Mouse (Mus musculus) midbrain, embryonic 12.5 days (tissue): Measurements from ENCODE around the gene Gcc1. TPM values are rescaled to one million over a fixed set of nuclear protein-coding genes. Genes with fewer than 3 reads are reported as not detected.
A peak's percentile ranks its signal among the peaks of the same experiment; 100 is the strongest.

Source experiments
- ATAC-seq: fragments of 200-750 bp; cut with Nextera tagmentation; 2 replicates; pipeline ENCODE4 v1.8.0; 2017; ENCODE audit warnings: low read depth, moderate TSS enrichment, moderate library complexity; ENCODE audit not compliant: low FRiP score
- H3K27ac ChIP-seq: fragments of 300-500 bp; sonication (generic); replicated peaks from 2 replicates; pipeline ENCODE4 v1.5.1; 2016; ENCODE audit warnings: mild to moderate bottlenecking
- H3K27me3 ChIP-seq: fragments of 300-500 bp; sonication (generic); 2 replicates; pipeline ENCODE4 v1.6.1; 2016; ENCODE audit warnings: mild to moderate bottlenecking
- H3K36me3 ChIP-seq: fragments of 300-500 bp; sonication (generic); 2 replicates; pipeline ENCODE4 v1.6.1; 2016
- H3K4me1 ChIP-seq: fragments of 300-500 bp; sonication (generic); 2 replicates; pipeline ENCODE4 v1.6.1; 2016
- H3K4me2 ChIP-seq: fragments of 300-500 bp; sonication (generic); replicated peaks from 2 replicates; pipeline ENCODE4 v1.6.1; 2016; ENCODE audit warnings: mild to moderate bottlenecking, moderate library complexity
- H3K4me3 ChIP-seq: fragments of 300-500 bp; sonication (generic); 2 replicates; pipeline ENCODE4 v1.5.1; 2016; ENCODE audit warnings: mild to moderate bottlenecking
- H3K9ac ChIP-seq: fragments of 300-500 bp; sonication (generic); replicated peaks from 2 replicates; pipeline ENCODE4 v1.6.1; 2016; ENCODE audit warnings: mild to moderate bottlenecking, moderate library complexity
- H3K9me3 ChIP-seq: fragments of 300-500 bp; sonication (generic); 2 replicates; pipeline ENCODE4 v1.6.1; 2016; ENCODE audit warnings: mild to moderate bottlenecking
- WGBS: fragments of 180-500 bp; shearing (Covaris S2); methylation state at CpG from one replicate; pipeline ENCODE4 v1.1.7; 2016; 5-methylcytosine and 5-hydroxymethylcytosine counted together
- polyA plus RNA-seq: library from polyadenylated mRNA; unstranded; fragments of >200 nt; fragmentation: Nextera tagmentation; extraction: Ambion mirVana; gene quantifications from 2 replicates; pipeline ENCODE4 v1.2.1, GENCODE M21; 2016

Gcc1 gene
- polyA plus RNA-seq, 1 experiment from 2014 or later: 16.1 TPM

DNA sequence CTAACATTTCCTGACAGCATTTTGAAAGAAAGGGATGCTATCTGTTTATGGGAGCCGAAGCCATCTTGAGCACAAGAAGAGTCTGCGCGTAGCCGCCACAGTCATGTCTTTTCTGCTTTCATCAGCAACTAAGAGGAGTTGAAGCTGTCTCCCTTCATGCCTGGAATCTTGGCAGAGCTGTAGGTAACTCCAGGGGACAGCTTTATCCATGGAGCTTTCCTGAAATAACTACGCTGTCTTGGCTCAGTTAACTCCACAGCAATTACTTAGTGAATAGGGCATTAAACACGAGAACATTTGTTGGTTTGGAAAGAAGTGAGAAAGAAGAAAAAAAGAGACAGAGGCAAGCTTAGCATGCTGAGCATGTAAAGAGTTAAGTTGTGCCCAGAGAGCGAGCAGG is 19.7 kb upstream of the Gcc1 start:
- no peak for ATAC-seq
- H3K27me3 ChIP-seq: peaks cover 35% of the 10 kb centered on the region
- H3K9ac ChIP-seq: no peak overlapping the region
- H3K4me1 ChIP-seq: no peaks in the 10 kb centered on the region
- no peak overlapping the region for H3K27ac ChIP-seq
- no peaks in the 10 kb centered on the region for H3K36me3 ChIP-seq
- no peak overlapping the region for H3K4me3 ChIP-seq
- H3K4me2 ChIP-seq: no peak overlapping the region
- 79% methylated on average over 7 of the region's 7 CpGs for WGBS
- H3K9me3 ChIP-seq: no peaks in the 10 kb centered on the region

DNA sequence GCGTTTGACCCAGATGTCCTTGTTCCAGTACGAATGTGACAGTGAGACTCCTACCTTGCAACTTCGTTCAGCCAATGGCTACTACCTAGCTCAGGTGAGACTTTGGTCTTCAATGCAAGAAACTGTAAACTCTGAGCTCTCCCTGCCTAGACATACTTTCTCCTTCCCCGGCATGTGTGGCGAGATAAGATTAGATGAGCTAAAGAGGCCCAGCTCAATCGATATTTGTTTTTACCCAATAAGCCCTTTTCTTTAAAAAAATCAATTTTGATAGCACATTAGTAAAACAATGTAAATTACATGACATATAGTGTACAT is 3.3 kb upstream of the Gcc1 start:
- WGBS: 84% methylated on average over 6 of the region's 6 CpGs
- 0 out of 2 replicates have a peak, but pooled peaks cover 6% of the 10 kb centered on the region for H3K36me3 ChIP-seq
- no peak overlapping the region for H3K9ac ChIP-seq
- no peak overlapping the region for H3K4me2 ChIP-seq
- H3K27me3 ChIP-seq: no peaks in the 10 kb centered on the region
- 0 out of 2 replicates have a peak, but pooled peaks cover 4% of the 10 kb centered on the region for H3K4me1 ChIP-seq
- no peaks in the 10 kb centered on the region for H3K9me3 ChIP-seq
- no peak overlapping the region for H3K4me3 ChIP-seq
- no peak for ATAC-seq
- no peak overlapping the region for H3K27ac ChIP-seq

DNA sequence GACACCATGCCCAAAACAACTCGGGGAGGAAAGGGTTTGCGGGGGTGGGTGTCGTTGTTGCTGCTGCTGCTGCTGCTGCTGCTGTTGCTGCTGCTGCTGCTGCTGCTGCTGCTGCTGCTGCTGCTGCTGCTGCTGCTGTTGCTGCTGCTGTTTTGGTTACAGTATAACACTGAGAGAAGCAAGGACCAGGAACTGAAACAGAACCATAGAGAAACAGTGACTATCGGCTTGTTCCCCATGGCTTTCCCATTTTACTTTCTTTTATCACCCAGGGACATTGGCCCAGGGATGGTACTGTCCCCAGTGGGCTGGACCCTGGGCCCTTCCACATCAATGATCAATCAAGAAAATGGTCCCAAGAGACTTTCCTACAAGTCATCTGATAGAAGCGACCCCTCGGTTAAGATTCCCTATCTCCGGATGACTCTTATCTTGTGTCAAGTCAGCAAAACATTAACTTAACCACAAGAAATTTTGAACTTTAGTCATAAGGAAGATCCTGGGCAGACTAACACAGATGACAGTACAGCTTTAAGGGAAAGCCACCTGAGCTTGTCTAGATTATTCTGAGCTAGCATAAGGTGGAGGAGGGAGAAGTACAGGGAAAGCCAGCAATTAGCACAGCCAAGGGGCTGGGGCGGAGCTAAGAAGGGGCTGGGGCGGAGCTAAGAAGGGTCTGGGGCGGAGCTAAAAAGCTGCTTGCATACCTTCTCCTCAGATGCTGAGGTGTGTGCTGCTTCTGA is 2.8 kb upstream of the Gcc1 start:
- Histone ChIP-seq H3K36me3 (peaks cover 10% of the 10 kb centered on the region), H3K4me1 (0 out of 2 replicates have a peak, but pooled peaks cover 4% of the 10 kb centered on the region), H3K4me2 (no peak overlapping the region), H3K9me3 (no peaks in the 10 kb centered on the region), H3K27ac (no peak overlapping the region), H3K9ac (no peak overlapping the region), H3K27me3 (no peaks in the 10 kb centered on the region), H3K4me3 (no peak overlapping the region)
- ATAC-seq: no peak
- 73% methylated on average over 10 of the region's 10 CpGs for WGBS

DNA sequence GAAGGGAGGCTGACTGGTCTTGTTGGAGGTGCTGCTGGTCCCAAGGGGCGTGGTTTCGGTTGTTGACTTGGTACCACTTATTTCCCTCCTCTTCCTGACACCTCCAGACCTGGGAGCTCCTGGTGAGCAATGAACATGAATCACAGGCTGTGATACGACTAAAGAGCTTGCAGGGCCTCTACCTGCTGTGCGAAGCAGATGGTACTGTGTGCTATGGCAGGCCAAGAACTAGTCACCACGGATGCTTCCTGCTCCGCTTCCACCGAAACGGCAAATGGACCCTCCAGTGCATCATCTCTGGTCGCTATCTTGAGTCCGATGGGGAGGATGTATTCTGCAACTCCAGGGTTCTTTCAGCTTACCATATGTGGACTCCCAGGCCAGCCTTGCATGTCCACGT is 1.7 kb upstream of the Gcc1 start:
- Histone ChIP-seq H3K4me1 (peaks cover 7% of the 10 kb centered on the region), H3K4me2 (no peak overlapping the region), H3K36me3 (peaks cover 17% of the 10 kb centered on the region), H3K9ac (no peak overlapping the region), H3K27ac (no peak overlapping the region), H3K9me3 (no peaks in the 10 kb centered on the region), H3K4me3 (no peak overlapping the region), H3K27me3 (no peaks in the 10 kb centered on the region)
- ATAC-seq: no peak
- 88% methylated on average over 11 of the region's 11 CpGs for WGBS

DNA sequence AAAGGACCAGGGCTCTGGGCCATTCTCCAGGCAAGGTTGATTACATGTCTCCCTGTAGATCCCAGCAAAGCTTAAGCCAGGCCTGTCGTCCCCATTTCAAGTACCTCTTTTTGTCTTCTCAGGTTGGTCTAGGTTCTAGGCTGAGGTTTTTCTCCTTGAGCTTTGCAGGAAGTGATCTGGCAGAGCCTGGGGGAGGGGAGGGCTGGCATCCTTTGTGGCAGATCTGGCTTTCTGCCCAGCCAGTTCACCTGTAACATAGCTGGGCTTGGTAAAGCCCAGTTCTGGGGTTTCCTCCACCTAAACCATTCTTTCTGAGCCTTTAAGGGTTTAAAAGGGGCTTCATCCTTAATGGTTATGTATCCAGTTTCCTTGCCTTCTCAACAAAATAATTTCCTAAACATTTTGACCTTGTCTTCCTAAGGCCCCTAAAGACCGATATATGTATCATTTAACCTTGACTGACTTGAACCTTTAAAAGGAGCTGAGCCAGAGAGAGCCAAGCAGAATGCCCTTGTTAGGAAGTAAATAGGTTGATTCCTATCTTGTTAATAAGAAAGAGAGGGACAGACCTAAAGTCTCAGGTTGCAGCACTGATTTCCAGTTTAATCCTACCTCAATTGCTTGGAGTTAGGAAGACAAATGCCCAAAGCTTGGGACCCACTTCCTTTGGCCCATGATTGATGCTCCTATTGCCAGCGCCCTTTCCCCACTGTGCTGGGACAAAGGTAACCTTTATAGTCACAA is 922 bp downstream of the Gcc1 start, which contains the start of gene Fscn3:
TSS of gene Fscn3 (plus strand) at position 694 of the 744 bp plus-strand sequence.
- Histone ChIP-seq H3K27me3 (no peaks in the 10 kb centered on the region), H3K36me3 (peaks cover 17% of the 10 kb centered on the region), H3K4me1 (peaks cover 17% of the 10 kb centered on the region), H3K4me2 (no peak within 1 kb of the TSS), H3K4me3 (no peak within 1 kb of the TSS), H3K9ac (no peak within 1 kb of the TSS), H3K27ac (no peak within 1 kb of the TSS), H3K9me3 (no peaks in the 10 kb centered on the region)
- ATAC-seq: no peak
- WGBS: 82% methylated on average over 3 of the region's 3 CpGs

DNA sequence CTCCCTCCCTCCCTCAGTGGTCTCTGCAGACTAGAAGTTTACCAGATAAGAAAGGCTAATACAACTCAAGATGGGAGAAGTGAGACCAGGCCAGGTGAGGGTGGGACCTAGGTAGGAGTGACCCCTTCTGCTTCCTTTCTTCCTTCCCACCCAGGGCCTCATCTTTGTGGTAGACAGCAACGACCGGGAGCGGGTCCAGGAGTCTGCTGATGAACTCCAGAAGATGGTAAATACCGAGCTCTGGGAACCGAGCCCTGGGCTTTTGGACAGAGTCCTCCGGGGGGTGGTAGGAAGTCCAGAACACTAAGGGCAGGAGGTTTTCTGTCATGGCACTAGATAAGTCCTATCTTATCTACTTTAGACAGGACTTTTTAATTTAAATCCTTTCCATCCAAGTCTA is 3.2 kb downstream of the Gcc1 start:
- H3K4me2 ChIP-seq: peak overlapping the region; percentile 75
- no peaks in the 10 kb centered on the region for H3K27me3 ChIP-seq
- H3K4me3 ChIP-seq: peak overlapping the region; percentile 95; the same call in 1 of the 2 replicates
- ATAC-seq: no peak
- 98% methylated on average over 6 of the region's 6 CpGs for WGBS
- no peak overlapping the region for H3K9ac ChIP-seq
- no peaks in the 10 kb centered on the region for H3K9me3 ChIP-seq
- H3K36me3 ChIP-seq: peaks cover 17% of the 10 kb centered on the region
- H3K27ac ChIP-seq: no peak overlapping the region
- peaks cover 35% of the 10 kb centered on the region for H3K4me1 ChIP-seq

DNA sequence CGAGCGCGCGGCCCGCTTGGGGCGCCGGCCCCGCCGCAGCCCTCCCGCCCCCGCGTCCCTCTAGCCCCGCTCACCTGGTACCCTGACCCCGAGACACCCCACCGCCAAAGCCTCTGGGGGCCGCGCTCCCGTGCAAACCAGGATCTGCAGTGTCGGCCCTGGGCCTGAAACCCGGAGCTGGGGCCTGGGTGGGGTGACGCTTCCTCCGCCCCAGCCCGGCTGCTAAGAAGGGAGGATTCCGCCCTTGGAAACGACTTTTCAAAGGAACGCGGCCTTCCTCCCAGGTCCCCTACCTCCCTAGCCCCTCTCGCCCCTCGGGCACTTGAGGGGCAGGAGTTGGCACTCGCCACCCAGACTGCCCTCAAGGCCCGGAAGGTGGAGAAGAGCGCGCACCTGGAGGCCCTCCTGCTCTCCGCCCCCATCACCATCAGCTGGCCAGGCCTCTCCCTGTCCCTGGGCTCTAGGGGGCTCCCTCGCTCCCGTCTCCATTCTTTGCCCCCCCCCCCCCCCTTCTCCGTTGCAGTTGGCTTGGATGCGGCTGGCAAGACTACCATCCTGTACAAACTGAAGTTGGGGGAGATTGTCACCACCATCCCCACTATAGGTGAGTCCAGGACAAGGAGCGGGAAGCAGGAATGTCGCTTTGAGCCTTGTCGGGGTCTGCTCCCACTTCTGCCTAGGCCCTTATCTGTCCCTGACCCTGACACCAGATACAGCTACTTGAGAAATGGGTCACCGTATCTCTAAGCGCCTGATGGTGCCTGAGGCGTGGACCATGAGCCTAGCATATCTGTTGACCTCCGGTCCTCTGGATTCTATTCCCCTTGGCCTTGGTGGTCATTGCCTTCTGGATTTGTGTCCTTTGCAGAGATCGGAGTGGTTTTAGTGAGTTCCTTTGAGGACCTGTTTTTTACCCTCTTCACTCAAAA is 4.2 kb downstream of the Gcc1 start:
- Histone ChIP-seq H3K36me3 (peaks cover 23% of the 10 kb centered on the region), H3K27me3 (no peaks in the 10 kb centered on the region), H3K27ac (peak overlapping the region; percentile 80), H3K4me3 (peak overlapping the region; percentile 95), H3K4me1 (peaks cover 41% of the 10 kb centered on the region), H3K9me3 (no peaks in the 10 kb centered on the region), H3K4me2 (peak overlapping the region; percentile 75), H3K9ac (peak overlapping the region; percentile 97)
- peak; percentile 57 for ATAC-seq
- WGBS: 15% methylated on average over 35 of the region's 46 CpGs

DNA sequence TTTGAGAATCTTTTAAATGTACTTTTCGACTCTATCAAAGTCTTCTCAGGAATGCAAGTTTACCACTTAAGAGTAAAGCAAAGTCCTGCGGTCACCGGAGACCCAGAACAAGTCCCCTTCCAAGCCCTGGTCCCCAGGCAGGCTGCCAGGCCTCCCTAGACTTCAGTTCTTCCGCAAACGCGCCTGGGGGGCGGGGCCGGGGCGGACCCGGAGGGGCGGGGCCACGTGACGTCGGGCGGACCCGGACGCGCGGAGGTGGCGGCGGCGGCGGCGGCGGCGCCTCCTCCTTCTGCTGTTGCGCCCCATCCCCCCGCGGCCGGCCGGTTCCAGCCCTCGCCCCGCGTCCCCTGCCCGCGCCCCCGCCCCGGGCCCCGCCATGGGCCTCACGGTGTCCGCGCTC is 4.9 kb downstream of the Gcc1 start, which contains the start of gene Arf5:
TSS of gene Arf5 (plus strand) at position 248 of the 400 bp plus-strand sequence.
- H3K4me1 ChIP-seq: peaks cover 41% of the 10 kb centered on the region
- no peaks in the 10 kb centered on the region for H3K9me3 ChIP-seq
- H3K4me2 ChIP-seq: peak within 1 kb of the TSS; percentile 75
- WGBS: 2% methylated on average over 35 of the region's 42 CpGs
- H3K9ac ChIP-seq: peak within 1 kb of the TSS; percentile 97
- peak within 1 kb of the TSS; percentile 95 for H3K4me3 ChIP-seq
- H3K27ac ChIP-seq: peak within 1 kb of the TSS; percentile 80
- peak; percentile 83 for ATAC-seq
- H3K36me3 ChIP-seq: peaks cover 30% of the 10 kb centered on the region
- no peaks in the 10 kb centered on the region for H3K27me3 ChIP-seq

DNA sequence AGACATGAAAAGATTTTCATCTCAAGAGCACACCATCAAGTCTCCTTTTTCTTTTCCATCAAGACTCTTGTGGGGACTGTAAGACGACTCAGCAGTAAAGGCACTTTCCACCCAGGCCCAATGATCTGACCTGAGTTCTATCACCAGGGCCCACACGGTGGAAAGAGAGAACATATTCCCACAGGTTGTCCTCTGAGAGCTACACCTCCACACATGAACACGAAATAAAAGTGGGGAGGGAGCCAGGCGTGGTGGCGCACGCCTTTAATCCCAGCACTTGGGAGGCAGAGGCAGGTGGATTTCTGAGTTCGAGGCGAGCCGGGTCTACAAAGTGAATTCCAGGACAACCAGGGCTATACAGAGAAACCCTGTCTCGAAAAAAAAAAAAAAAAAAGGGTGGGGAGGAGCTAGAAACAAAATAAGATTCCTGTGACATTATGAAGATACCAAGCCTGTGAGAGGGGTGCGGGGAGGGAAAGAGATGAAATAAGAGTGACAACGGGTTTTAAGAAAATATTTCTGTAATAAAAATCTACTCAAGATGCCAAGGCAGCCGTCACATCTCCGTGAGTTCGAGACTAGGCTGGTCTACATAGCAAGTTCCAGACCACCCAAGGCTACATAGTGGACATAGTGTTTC is 5.4 kb downstream of the Gcc1 start:
- H3K4me1 ChIP-seq: peaks cover 41% of the 10 kb centered on the region
- no peak for ATAC-seq
- no peaks in the 10 kb centered on the region for H3K9me3 ChIP-seq
- H3K27me3 ChIP-seq: no peaks in the 10 kb centered on the region
- H3K4me3 ChIP-seq: peak overlapping the region; percentile 95
- WGBS: 72% methylated on average over 15 of the region's 15 CpGs
- peaks cover 36% of the 10 kb centered on the region for H3K36me3 ChIP-seq
- peak overlapping the region; percentile 75 for H3K4me2 ChIP-seq
- H3K27ac ChIP-seq: no peak overlapping the region
- no peak overlapping the region for H3K9ac ChIP-seq

DNA sequence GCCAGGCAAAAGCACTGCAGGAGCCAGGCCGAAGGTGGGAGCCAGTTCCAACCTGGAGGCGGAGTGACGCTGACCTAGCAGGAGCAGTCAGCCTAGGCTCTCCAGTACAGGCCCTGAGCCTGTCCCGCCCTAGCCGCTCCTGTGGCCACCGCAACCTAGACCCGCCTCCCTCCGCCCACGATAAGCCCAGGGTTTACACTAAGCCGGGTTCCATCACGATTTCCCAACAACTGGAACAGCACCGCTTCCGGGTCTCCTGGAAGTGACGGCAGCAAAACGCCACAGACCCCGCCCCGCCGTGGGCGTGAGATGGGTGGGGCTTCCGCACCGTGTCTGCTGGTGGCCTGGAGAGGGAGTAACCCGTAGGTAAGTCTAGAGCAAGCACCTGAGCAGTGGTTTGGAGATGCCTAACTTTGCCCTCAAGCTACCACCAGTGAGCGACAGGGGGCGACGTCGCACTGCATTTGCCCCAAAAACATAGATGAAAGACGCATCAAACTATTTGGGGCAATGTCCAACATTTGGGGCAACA is 6.7 kb downstream of the Gcc1 start:
- H3K36me3 ChIP-seq: peaks cover 40% of the 10 kb centered on the region
- under 1% methylated on average over 27 of the region's 27 CpGs for WGBS
- H3K27me3 ChIP-seq: no peaks in the 10 kb centered on the region
- H3K4me1 ChIP-seq: peaks cover 37% of the 10 kb centered on the region
- peak overlapping the region; percentile 76 for H3K4me3 ChIP-seq
- no peaks in the 10 kb centered on the region for H3K9me3 ChIP-seq
- H3K27ac ChIP-seq: peak overlapping the region; percentile 49
- peak overlapping the region; percentile 82 for H3K9ac ChIP-seq
- peak; percentile 83 for ATAC-seq
- peak overlapping the region; percentile 97 for H3K4me2 ChIP-seq

DNA sequence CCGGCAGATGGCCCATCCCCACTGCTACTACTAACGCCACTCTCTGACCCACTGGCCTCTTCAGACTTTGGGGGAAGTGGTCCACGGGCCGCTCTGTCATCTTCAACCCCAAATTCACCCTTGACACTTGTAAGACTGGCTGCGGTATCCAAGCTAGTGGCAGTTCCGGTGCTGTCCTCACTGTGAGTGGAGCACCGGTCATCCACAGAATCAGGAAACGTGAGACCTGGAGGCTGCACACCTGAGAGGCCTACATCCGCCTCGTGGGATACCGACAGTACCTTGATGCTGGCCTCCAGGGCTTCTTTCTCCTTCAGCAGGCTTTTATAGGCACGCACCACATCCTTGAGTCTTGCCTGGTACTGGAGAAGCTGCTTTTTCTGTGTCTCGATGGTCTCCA is 7.3 kb downstream of the Gcc1 start:
- Histone ChIP-seq H3K4me2 (peak overlapping the region; percentile 97), H3K27me3 (no peaks in the 10 kb centered on the region), H3K27ac (no peak overlapping the region), H3K4me3 (peak overlapping the region; percentile 76), H3K4me1 (peaks cover 37% of the 10 kb centered on the region), H3K9me3 (no peaks in the 10 kb centered on the region), H3K9ac (peak overlapping the region; percentile 82), H3K36me3 (peaks cover 38% of the 10 kb centered on the region)
- 29% methylated on average over 13 of the region's 13 CpGs for WGBS
- ATAC-seq: no peak
